Mouse (Mus musculus) liver, embryonic 16.5 days (tissue): ENCODE measurements around the gene Fam222a. TPM values are rescaled to one million over a fixed set of nuclear protein-coding genes. Genes with fewer than 3 reads are reported as not detected.

Experiments used
- ATAC-seq: fragments of 200-750 bp; cut with Nextera tagmentation; 2 replicates; pipeline ENCODE4 v1.8.0; 2017; ENCODE audit warnings: low read depth, mild to moderate bottlenecking, moderate number of reproducible peaks, moderate library complexity
- H3K27ac ChIP-seq: fragments of 300-500 bp; sonication (generic); 2 replicates; pipeline ENCODE4 v1.5.1; 2014; ENCODE audit warnings: mild to moderate bottlenecking, low read length
- H3K27me3 ChIP-seq: fragments of 300-500 bp; sonication (generic); 2 replicates; pipeline ENCODE4 v1.6.1; 2014; ENCODE audit warnings: low read depth, low read length, mixed read lengths; ENCODE audit not compliant: control insufficient read depth, insufficient read depth
- H3K36me3 ChIP-seq: fragments of 300-500 bp; sonication (generic); 2 replicates; pipeline ENCODE4 v1.6.1; 2014; ENCODE audit warnings: mild to moderate bottlenecking; ENCODE audit not compliant: control insufficient read depth, insufficient read depth
- H3K4me1 ChIP-seq: fragments of 300-500 bp; sonication (generic); 2 replicates; pipeline ENCODE4 v1.6.1; 2014; ENCODE audit warnings: low read depth, low read length, mixed read lengths; ENCODE audit not compliant: control insufficient read depth
- H3K4me2 ChIP-seq: fragments of 300-500 bp; sonication (generic); 2 replicates; pipeline ENCODE4 v1.6.1; 2014; ENCODE audit warnings: low read depth, low read length, mixed read lengths
- H3K4me3 ChIP-seq: fragments of 300-500 bp; sonication (generic); 2 replicates; pipeline ENCODE4 v1.5.1; 2014; ENCODE audit warnings: low read depth, mild to moderate bottlenecking, low read length
- H3K9ac ChIP-seq: fragments of 300-500 bp; sonication (generic); 2 replicates; pipeline ENCODE4 v1.6.1; 2014; ENCODE audit warnings: low read depth, low read length
- H3K9me3 ChIP-seq: fragments of 300-500 bp; sonication (generic); replicated peaks from 2 replicates; pipeline ENCODE4 v1.6.1; 2016; ENCODE audit warnings: low read length; ENCODE audit not compliant: control insufficient read depth
- WGBS: fragments of 180-500 bp; shearing (Covaris S2); extraction: QIAGEN DNeasy Blood & Tissue Kit; methylation state at CpG from one replicate; pipeline ENCODE4 v1.1.7; 2014; ENCODE audit not compliant: insufficient replicate concordance; 5-methylcytosine and 5-hydroxymethylcytosine counted together
- polyA plus RNA-seq: library from polyadenylated mRNA; unstranded; fragments of >200 nt; fragmentation: Nextera tagmentation; extraction: Ambion mirVana; gene quantifications from 2 replicates; pipeline ENCODE4 v1.2.1, GENCODE M21; 2015

Gene Fam222a
- polyA plus RNA-seq, 1 experiment from 2014 or later, result 0.67 TPM

GRCm38 (mm10) chr5:114585682-114586081 lies 17.9 kb downstream of the Fam222a start:
- Histone ChIP-seq H3K4me2 (no peak overlapping the region), H3K9me3 (no peaks in the 10 kb centered on the region), H3K9ac (no peak overlapping the region), H3K36me3 (no peaks in the 10 kb centered on the region), H3K4me1 (peaks cover 20% of the 10 kb centered on the region), H3K4me3 (no peak overlapping the region), H3K27me3 (no peaks in the 10 kb centered on the region), H3K27ac (no peak overlapping the region)
- ATAC-seq, result no peak
- 23% methylated on average over 5 of the region's 5 CpGs for WGBS

- H3K4me3 ChIP-seq, result no peak overlapping the region
- no peak for ATAC-seq
- 32% methylated on average over 9 of the region's 9 CpGs for WGBS
- H3K4me1 ChIP-seq, result peaks cover 30% of the 10 kb centered on the region
- H3K27me3 ChIP-seq, result no peaks in the 10 kb centered on the region
- no peaks in the 10 kb centered on the region for H3K9me3 ChIP-seq
- no peak overlapping the region for H3K9ac ChIP-seq
- H3K27ac ChIP-seq, result no peak overlapping the region
- no peaks in the 10 kb centered on the region for H3K36me3 ChIP-seq
- no peak overlapping the region for H3K4me2 ChIP-seq
These were observed 20.1 kb downstream of the Fam222a start for GRCm38 (mm10) chr5:114587908-114588307.

GRCm38 (mm10) chr5:114588416-114588815 lies 20.6 kb downstream of the Fam222a start:
- Histone ChIP-seq H3K4me1 (peaks cover 30% of the 10 kb centered on the region), H3K9me3 (no peaks in the 10 kb centered on the region), H3K27me3 (no peaks in the 10 kb centered on the region), H3K9ac (no peak overlapping the region), H3K4me3 (no peak overlapping the region), H3K36me3 (no peaks in the 10 kb centered on the region), H3K4me2 (no peak overlapping the region), H3K27ac (no peak overlapping the region)
- no peak for ATAC-seq
- 24% methylated on average over 10 of the region's 10 CpGs for WGBS

GRCm38 (mm10) chr5:114589026-114589425 lies 21.2 kb downstream of the Fam222a start:
- no peak overlapping the region for H3K4me2 ChIP-seq

GRCm38 (mm10) chr5:114589454-114589853 lies 21.6 kb downstream of the Fam222a start:
- no peak overlapping the region for H3K4me3 ChIP-seq
- no peaks in the 10 kb centered on the region for H3K27me3 ChIP-seq
- WGBS, result 25% methylated on average over 2 of the region's 2 CpGs
- H3K4me1 ChIP-seq, result peaks cover 40% of the 10 kb centered on the region
- H3K9ac ChIP-seq, result no peak overlapping the region
- no peak overlapping the region for H3K27ac ChIP-seq
- H3K9me3 ChIP-seq, result no peaks in the 10 kb centered on the region
- no peak overlapping the region for H3K4me2 ChIP-seq
- H3K36me3 ChIP-seq, result no peaks in the 10 kb centered on the region
- ATAC-seq, result no peak

More at GRCm38 (mm10) chr5:114589026-114589425, 21.2 kb downstream of the Fam222a start:
- Histone ChIP-seq H3K9ac (no peak overlapping the region), H3K4me1 (peaks cover 35% of the 10 kb centered on the region), H3K27me3 (no peaks in the 10 kb centered on the region), H3K36me3 (no peaks in the 10 kb centered on the region), H3K9me3 (no peaks in the 10 kb centered on the region), H3K4me3 (no peak overlapping the region), H3K27ac (no peak overlapping the region)
- ATAC-seq, result 0 out of 2 replicates have a peak, but pooled peaks have one; percentile 26
- 39% methylated on average over 6 of the region's 6 CpGs for WGBS

GRCm38 (mm10) chr5:114590043-114590913 lies 22.5 kb downstream of the Fam222a start:
- H3K27me3 ChIP-seq, result no peaks in the 10 kb centered on the region
- 42% methylated on average over 17 of the region's 17 CpGs for WGBS
- no peak overlapping the region for H3K4me3 ChIP-seq
- H3K9me3 ChIP-seq, result no peaks in the 10 kb centered on the region
- H3K27ac ChIP-seq, result no peak overlapping the region
- no peak overlapping the region for H3K9ac ChIP-seq
- no peak for ATAC-seq
- no peak overlapping the region for H3K4me2 ChIP-seq
- no peaks in the 10 kb centered on the region for H3K36me3 ChIP-seq
- peaks cover 46% of the 10 kb centered on the region for H3K4me1 ChIP-seq

GRCm38 (mm10) chr5:114591151-114591561 lies 23.3 kb downstream of the Fam222a start:
- 11% methylated on average over 15 of the region's 15 CpGs for WGBS
- H3K4me3 ChIP-seq, result no peak overlapping the region
- H3K36me3 ChIP-seq, result no peaks in the 10 kb centered on the region
- peaks cover 51% of the 10 kb centered on the region for H3K4me1 ChIP-seq
- no peak overlapping the region for H3K27ac ChIP-seq
- H3K4me2 ChIP-seq, result no peak overlapping the region
- peak; percentile 45 for ATAC-seq
- H3K9ac ChIP-seq, result no peak overlapping the region
- H3K27me3 ChIP-seq, result no peaks in the 10 kb centered on the region
- no peaks in the 10 kb centered on the region for H3K9me3 ChIP-seq

- ATAC-seq, result no peak
- no peak overlapping the region for H3K4me2 ChIP-seq
- peaks cover 61% of the 10 kb centered on the region for H3K4me1 ChIP-seq
- H3K4me3 ChIP-seq, result no peak overlapping the region
- no peaks in the 10 kb centered on the region for H3K27me3 ChIP-seq
- WGBS, result 55% methylated on average over 19 of the region's 19 CpGs
- H3K9me3 ChIP-seq, result no peaks in the 10 kb centered on the region
- no peaks in the 10 kb centered on the region for H3K36me3 ChIP-seq
- no peak overlapping the region for H3K27ac ChIP-seq
- H3K9ac ChIP-seq, result no peak overlapping the region
These were observed 24.8 kb downstream of the Fam222a start for GRCm38 (mm10) chr5:114592463-114593160.
